Mouse (Mus musculus): ENCODE results near the gene Otud3.
"Not testable (repeated sequence)": the region's sequence is repeated elsewhere in the genome, so short reads cannot be mapped to it uniquely, and the experiment has no call there.

Otud3 gene

DNA sequence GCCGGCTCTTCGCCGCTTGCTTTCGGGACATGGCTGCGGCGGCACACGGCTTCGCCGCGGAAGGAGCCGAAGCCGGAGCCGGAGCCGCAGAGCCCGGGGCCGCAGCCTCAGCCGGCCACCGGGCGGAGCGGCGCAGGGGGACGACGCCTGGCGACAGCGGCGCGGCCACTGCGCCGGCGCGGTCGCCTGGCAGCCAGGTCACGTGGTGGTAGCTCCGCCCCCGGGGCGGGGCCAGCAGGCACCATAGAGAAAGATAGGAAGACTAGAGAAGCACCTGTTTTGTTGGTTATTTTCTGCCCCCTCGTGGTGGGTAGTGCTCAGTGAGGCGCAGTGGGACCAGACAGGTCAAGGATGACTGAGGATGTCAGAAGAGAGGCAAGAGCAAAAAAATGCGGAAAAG is at the start of gene Otud3:
Gene Otud3 (minus strand): TSS at position 149 of the 400 bp plus-strand sequence.
- peak; percentile 98 for DNase-seq (ENCODE audit: inconsistent ontology term)

GRCm38 (mm10) chr4:138962719-138963118 is 49.0 kb upstream of the Otud3 start:
- DNase-seq (ENCODE audit: inconsistent ontology term): no peak

- no peak for DNase-seq (ENCODE audit: inconsistent ontology term)
Observed at GRCm38 (mm10) chr4:138959926-138960325, 46.2 kb upstream of the Otud3 start.

GRCm38 (mm10) chr4:138959120-138959519 is 45.4 kb upstream of the Otud3 start:
- no peak for DNase-seq (ENCODE audit: inconsistent ontology term)

DNA sequence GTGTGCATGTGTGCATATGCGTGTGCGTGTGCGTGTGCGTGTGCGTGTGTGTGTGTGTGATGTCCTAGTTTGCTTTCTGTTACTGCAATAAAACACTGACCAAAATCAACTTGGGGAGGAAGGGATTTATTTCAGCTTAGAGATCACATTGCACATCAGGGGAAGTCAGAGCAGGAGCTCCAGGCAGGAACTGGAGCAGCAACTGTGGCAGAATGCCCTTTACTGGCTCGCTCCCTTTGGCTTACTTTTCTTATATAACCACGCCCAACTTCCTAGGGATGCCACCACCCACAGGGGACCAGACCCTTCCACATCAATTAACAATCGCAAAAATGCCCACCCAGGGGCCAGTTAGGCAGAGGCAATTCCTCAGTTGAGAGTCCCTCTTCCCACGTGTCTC is 44.9 kb upstream of the Otud3 start:
- no peak for DNase-seq (ENCODE audit: inconsistent ontology term)

DNA sequence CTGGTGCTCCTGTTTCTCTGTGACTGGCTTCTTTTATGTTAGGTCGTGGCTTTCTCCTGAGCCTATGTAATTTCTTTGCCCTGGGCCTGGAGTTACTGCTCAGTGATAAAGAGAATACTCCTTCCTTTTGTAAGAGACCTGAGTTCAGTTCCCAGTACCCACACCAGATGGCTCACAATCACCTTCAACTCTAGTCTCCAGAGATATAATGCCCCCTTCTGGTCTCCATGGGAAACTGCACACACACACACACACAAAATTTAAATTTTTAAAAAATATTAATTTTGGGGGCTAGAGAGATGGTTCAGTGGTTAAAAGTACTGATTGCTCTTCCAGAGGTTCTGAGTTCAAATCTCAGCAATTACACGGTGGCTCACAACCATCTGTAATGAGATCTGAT is 34.5 kb upstream of the Otud3 start:
- no peak for DNase-seq (ENCODE audit: inconsistent ontology term)

DNA sequence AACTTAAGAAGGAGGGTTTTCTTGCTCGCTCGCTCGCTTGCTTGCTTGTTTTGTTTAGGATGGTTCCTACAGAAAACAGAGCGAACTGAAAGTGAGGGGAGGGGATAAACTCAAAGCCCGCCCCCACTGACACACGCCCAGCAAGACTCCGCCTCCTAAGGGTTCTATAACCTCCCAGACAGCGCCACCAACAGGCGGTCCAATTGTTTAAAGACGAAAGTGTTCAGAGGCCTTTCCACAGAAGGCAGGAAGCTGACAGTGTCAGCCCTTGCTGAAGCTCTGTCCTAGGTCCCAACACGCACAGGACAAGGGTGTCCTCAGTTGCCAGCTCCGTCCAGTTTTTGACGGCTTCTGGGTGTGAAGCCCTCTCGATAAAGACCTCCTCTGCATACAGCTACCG is 30.0 kb upstream of the Otud3 start:
- DNase-seq (ENCODE audit: inconsistent ontology term): peak; percentile 57

DNA sequence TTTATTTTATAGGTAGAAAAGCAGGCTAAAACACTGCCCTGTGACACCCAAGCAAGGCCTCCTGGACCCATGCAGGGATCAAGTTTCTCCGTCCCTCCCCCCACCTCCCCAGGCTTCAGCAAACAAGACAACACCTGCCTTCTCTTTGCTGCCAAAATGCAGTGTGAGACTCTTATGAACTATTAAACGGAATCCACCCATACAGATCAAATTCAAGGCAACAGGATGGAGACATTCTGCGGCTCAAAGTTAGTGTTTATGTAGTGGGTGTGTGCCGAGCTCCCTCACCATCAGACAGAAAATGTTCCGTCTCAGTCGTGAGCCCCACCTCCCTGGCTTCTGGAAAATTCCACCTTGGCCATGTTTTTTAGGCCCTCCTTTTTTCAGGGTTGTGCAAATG is 28.2 kb upstream of the Otud3 start:
- DNase-seq (ENCODE audit: inconsistent ontology term): no peak

- DNase-seq (ENCODE audit: inconsistent ontology term): no peak
Observed at GRCm38 (mm10) chr4:138941401-138941800, 27.7 kb upstream of the Otud3 start.

DNA sequence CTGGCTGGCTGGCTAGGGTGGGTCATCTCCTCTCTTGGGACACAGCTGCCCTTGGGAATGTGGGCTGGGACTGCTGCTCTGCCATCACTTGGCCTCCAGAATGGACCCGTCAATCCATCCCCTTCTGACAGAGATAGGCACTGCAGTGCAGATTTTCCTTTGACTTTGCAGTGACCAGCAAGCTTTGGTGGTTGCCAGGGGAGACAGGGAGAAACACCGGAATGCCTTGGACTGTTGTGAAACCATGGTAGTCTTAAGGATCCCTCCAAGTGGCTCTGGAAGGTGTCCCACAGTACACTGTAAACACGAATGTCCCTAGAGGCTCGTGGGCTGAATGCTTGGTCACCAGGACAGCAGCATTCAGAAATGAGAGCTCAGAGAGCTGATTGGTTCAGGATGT is 25.7 kb upstream of the Otud3 start:
- no peak for DNase-seq (ENCODE audit: inconsistent ontology term)

- DNase-seq (ENCODE audit: inconsistent ontology term): no peak
Observed at GRCm38 (mm10) chr4:138938495-138939269, 24.9 kb upstream of the Otud3 start.

- no peak for DNase-seq (ENCODE audit: inconsistent ontology term)
Observed at GRCm38 (mm10) chr4:138934456-138935145, 20.9 kb upstream of the Otud3 start.

DNA sequence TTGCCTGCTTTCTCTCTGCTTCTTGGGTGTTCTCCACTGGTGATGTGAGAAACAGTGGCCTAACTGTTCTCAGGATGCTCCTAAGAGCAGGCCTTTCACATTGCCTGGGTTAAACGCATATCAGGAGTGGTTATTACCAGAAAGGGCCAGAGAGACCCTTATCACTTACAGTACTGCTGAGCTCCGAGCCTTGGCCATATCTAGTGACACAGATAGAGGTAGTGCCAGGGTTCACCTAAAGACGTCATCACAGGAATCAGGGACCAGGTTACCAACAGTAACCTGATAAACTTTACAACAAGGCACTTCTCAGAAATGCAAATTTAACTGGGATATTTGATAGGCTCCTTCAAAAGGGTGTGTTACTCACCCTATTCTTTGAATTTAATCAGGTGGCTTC is 20.1 kb upstream of the Otud3 start:
- no peak for DNase-seq (ENCODE audit: inconsistent ontology term)

DNA sequence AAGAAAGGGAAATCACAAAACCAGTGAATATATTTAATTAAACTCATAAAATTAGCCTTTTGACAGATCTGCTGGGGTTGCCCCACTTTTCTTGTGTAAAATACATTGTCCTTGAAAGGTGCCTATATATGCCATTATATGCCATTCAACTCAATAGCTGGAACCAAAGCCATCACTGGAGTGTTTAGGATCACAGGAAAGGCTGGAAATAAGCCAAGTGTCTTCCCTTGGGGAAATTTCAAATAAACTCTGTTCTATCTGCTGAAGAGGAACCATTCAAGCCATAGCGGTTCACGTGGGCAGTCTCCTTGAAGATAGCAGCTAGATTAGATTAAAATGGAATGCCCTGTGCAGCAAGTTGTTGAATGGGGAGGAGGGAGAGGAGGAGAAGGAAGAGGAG is 11.8 kb upstream of the Otud3 start:
- DNase-seq (ENCODE audit: inconsistent ontology term): no peak

GRCm38 (mm10) chr4:138922131-138922459 is 8.3 kb upstream of the Otud3 start:
- peak; percentile 91 for DNase-seq (ENCODE audit: inconsistent ontology term)

GRCm38 (mm10) chr4:138921254-138922130 is 7.7 kb upstream of the Otud3 start:
- DNase-seq (ENCODE audit: inconsistent ontology term): no peak

GRCm38 (mm10) chr4:138917282-138917681 is 3.5 kb upstream of the Otud3 start:
- DNase-seq (ENCODE audit: inconsistent ontology term): peak; percentile 43

- peak; percentile 32 for DNase-seq (ENCODE audit: inconsistent ontology term)
Observed at GRCm38 (mm10) chr4:138913141-138913787, 481 bp downstream of the Otud3 start.

- no peak for DNase-seq (ENCODE audit: inconsistent ontology term)
Observed at GRCm38 (mm10) chr4:138905624-138906337, 8.0 kb downstream of the Otud3 start.

DNA sequence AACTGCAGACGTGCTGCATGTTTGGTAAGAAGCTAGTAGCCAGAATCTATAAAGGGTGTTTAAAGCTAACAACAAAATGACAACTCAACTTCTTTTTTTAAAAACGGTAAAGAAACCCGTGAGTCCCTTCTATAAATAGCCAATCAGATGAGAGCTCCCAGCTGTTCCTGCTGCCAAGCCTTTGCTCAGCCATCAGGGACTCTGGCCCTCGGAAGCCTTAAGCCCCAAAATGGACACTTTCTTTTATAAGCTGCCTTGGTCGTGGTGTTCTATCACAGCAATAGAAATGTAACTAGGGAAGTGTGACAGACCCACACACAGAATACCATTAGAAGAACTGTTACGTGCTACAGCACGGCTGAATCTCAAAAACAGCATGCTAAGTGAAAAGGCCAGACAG is 14.4 kb downstream of the Otud3 start:
- DNase-seq (ENCODE audit: inconsistent ontology term): no peak

GRCm38 (mm10) chr4:138893789-138894188 is 20.0 kb downstream of the Otud3 start:
- not testable (repeated sequence) for DNase-seq (ENCODE audit: inconsistent ontology term)
